Mouse (Mus musculus) embryonic facial prominence, embryonic 12.5 days (tissue): ENCODE results near the gene Slc26a9. TPM values are rescaled to one million over a fixed set of nuclear protein-coding genes. Genes with fewer than 3 reads are reported as not detected.
"Not testable (repeated sequence)": the region's sequence is repeated elsewhere in the genome, so short reads cannot be mapped to it uniquely, and the experiment has no call there.

Source experiments
- ATAC-seq: fragments of 200-750 bp; cut with Nextera tagmentation; 2 replicates; pipeline ENCODE4 v1.8.0; 2017; ENCODE audit not compliant: insufficient number of reproducible peaks, insufficient read depth, low FRiP score, low TSS enrichment
- H3K27ac ChIP-seq: fragments of 300-500 bp; sonication (generic); 2 replicates; pipeline ENCODE4 v1.5.1; 2016; ENCODE audit warnings: mild to moderate bottlenecking
- H3K27me3 ChIP-seq: fragments of 300-500 bp; sonication (generic); 2 replicates; pipeline ENCODE4 v1.6.1; 2016; ENCODE audit warnings: mild to moderate bottlenecking, moderate library complexity
- H3K36me3 ChIP-seq: fragments of 300-500 bp; sonication (generic); 2 replicates; pipeline ENCODE4 v1.6.1; 2016; ENCODE audit warnings: mild to moderate bottlenecking
- H3K4me1 ChIP-seq: fragments of 300-500 bp; sonication (generic); 2 replicates; pipeline ENCODE4 v1.6.1; 2016
- H3K4me2 ChIP-seq: fragments of 300-500 bp; sonication (generic); replicated peaks from 2 replicates; pipeline ENCODE4 v1.6.1; 2016; ENCODE audit warnings: mild to moderate bottlenecking, moderate library complexity
- H3K4me3 ChIP-seq: fragments of 300-500 bp; sonication (generic); 2 replicates; pipeline ENCODE4 v1.5.1; 2016; ENCODE audit warnings: mild to moderate bottlenecking
- H3K9ac ChIP-seq: fragments of 300-500 bp; sonication (generic); 2 replicates; pipeline ENCODE4 v1.6.1; 2016; ENCODE audit warnings: mild to moderate bottlenecking, moderate library complexity
- H3K9me3 ChIP-seq: fragments of 300-500 bp; sonication (generic); 2 replicates; pipeline ENCODE4 v1.6.1; 2016; ENCODE audit warnings: mild to moderate bottlenecking, moderate library complexity
- WGBS: fragments of 180-500 bp; shearing (Covaris S2); methylation state at CpG from one replicate; pipeline ENCODE4 v1.1.7; 2016; 5-methylcytosine and 5-hydroxymethylcytosine counted together
- polyA plus RNA-seq: library from polyadenylated mRNA; unstranded; fragments of >200 nt; fragmentation: Nextera tagmentation; extraction: Ambion mirVana; gene quantifications from 2 replicates; pipeline ENCODE4 v1.2.1, GENCODE M21; 2016

The Slc26a9 gene
- polyA plus RNA-seq, 1 experiment from 2014 or later: 0.08 TPM

- ATAC-seq: no peak
- WGBS: 82% methylated on average over 6 of the region's 6 CpGs
- no peaks in the 10 kb centered on the region for H3K27me3 ChIP-seq
These were observed 73.1 kb downstream of the Slc26a9 start for GRCm38 (mm10) chr1:131816886-131817285.

GRCm38 (mm10) chr1:131820353-131820752, 76.5 kb downstream of the Slc26a9 start:
- WGBS: 68% methylated on average over 9 of the region's 9 CpGs
- H3K27me3 ChIP-seq, H3K9me3 ChIP-seq, ATAC-seq, H3K4me3 ChIP-seq, H3K4me2 ChIP-seq, H3K36me3 ChIP-seq, H3K27ac ChIP-seq, H3K9ac ChIP-seq, H3K4me1 ChIP-seq: not testable (repeated sequence)

More at GRCm38 (mm10) chr1:131816886-131817285, 73.1 kb downstream of the Slc26a9 start:
- no peaks in the 10 kb centered on the region; the same call in 1 of the 2 replicates for H3K9me3 ChIP-seq
- H3K4me3 ChIP-seq: no peak overlapping the region
- H3K36me3 ChIP-seq: no peaks in the 10 kb centered on the region
- no peak overlapping the region for H3K27ac ChIP-seq
- no peaks in the 10 kb centered on the region for H3K4me1 ChIP-seq
- no peak overlapping the region for H3K4me2 ChIP-seq
- no peak overlapping the region for H3K9ac ChIP-seq

- WGBS: 80% methylated on average over 10 of the region's 10 CpGs
- Histone ChIP-seq H3K9ac (no peak overlapping the region), H3K36me3 (no peaks in the 10 kb centered on the region), H3K9me3 (no peaks in the 10 kb centered on the region; the same call in 1 of the 2 replicates), H3K4me1 (no peaks in the 10 kb centered on the region), H3K4me3 (no peak overlapping the region), H3K4me2 (no peak overlapping the region), H3K27ac (no peak overlapping the region), H3K27me3 (no peaks in the 10 kb centered on the region)
- no peak for ATAC-seq
These were observed 77.1 kb downstream of the Slc26a9 start for GRCm38 (mm10) chr1:131820887-131821328.

Other genes starting within 250 kb of the Slc26a9 start
- gene Srgap2, start 216.7 kb upstream of the Slc26a9 start, polyA plus RNA-seq: 15.9 and 18.3 TPM in 2 replicates
- gene Fam72a, start 216.1 kb upstream of the Slc26a9 start, polyA plus RNA-seq: 3.4 and 3.8 TPM in 2 replicates
- gene Avpr1b, start 144.8 kb upstream of the Slc26a9 start, polyA plus RNA-seq: not detected in 2 replicates
- gene Ctse, start 105.7 kb upstream of the Slc26a9 start, polyA plus RNA-seq: 0.14 and 0.19 TPM in 2 replicates
- gene Rab7b, start 55.3 kb upstream of the Slc26a9 start, polyA plus RNA-seq: 1.0 and 1.3 TPM in 2 replicates
- 0.24 and 0.32 TPM in 2 replicates for gene Pm20d1, start 53.4 kb downstream of the Slc26a9 start, polyA plus RNA-seq
- gene Slc41a1, start 83.5 kb downstream of the Slc26a9 start, polyA plus RNA-seq: 13.9 and 15.1 TPM in 2 replicates
- 18.7 and 18.9 TPM in 2 replicates for gene Rab29, start 123.2 kb downstream of the Slc26a9 start, polyA plus RNA-seq
- gene Nucks1, start 166.5 kb downstream of the Slc26a9 start, polyA plus RNA-seq: 107 and 125 TPM in 2 replicates
- 3.8 and 3.9 TPM in 2 replicates for gene Slc45a3, start 218.9 kb downstream of the Slc26a9 start, polyA plus RNA-seq